Mouse (Mus musculus) activated CD4-positive, CD25-positive, alpha-beta regulatory T cell, adult 4 months (primary cell): ENCODE data around the gene Gramd4. TPM values are rescaled to one million over a fixed set of nuclear protein-coding genes. Genes with fewer than 3 reads are reported as not detected.

Experiments used
- ATAC-seq: one replicate; pipeline ENCODE4 v1.8.0; 2017
- polyA plus RNA-seq, 2 experiments: library from polyadenylated mRNA; unstranded; fragments of 100-300 nt; shearing (Covaris generic); gene quantifications; one replicate each; pipeline ENCODE4 v1.2.1; 2017

The Gramd4 gene
- 10 to 100 TPM; 20.5 to 22.7 TPM for polyA plus RNA-seq

- ATAC-seq, result no peak
Observed at GRCm38 (mm10) chr15:86057413-86057812, at the start of gene Gramd4. Gene Gramd4 (plus strand): TSS chr15:86057695.

GRCm38 (mm10) chr15:86013130-86013529 lies 44.4 kb upstream of the Gramd4 start:
- no peak for ATAC-seq

GRCm38 (mm10) chr15:86013656-86014055 lies 43.8 kb upstream of the Gramd4 start:
- ATAC-seq, result no peak

GRCm38 (mm10) chr15:86015026-86015425 lies 42.5 kb upstream of the Gramd4 start:
- no peak for ATAC-seq

GRCm38 (mm10) chr15:86015860-86016541 lies 41.5 kb upstream of the Gramd4 start:
- peak; percentile 86 for ATAC-seq

- no peak for ATAC-seq
Observed at GRCm38 (mm10) chr15:86017336-86017735, 40.2 kb upstream of the Gramd4 start.

- no peak for ATAC-seq
Observed at GRCm38 (mm10) chr15:86018753-86019512, 38.6 kb upstream of the Gramd4 start.

GRCm38 (mm10) chr15:86020008-86020407 lies 37.5 kb upstream of the Gramd4 start:
- ATAC-seq, result peak; percentile 29

- no peak for ATAC-seq
Observed at GRCm38 (mm10) chr15:86021301-86021700, 36.2 kb upstream of the Gramd4 start.

GRCm38 (mm10) chr15:86021971-86022370 lies 35.5 kb upstream of the Gramd4 start:
- no peak for ATAC-seq

GRCm38 (mm10) chr15:86027871-86028270 lies 29.6 kb upstream of the Gramd4 start:
- peak; percentile 84 for ATAC-seq

GRCm38 (mm10) chr15:86029981-86030380 lies 27.5 kb upstream of the Gramd4 start:
- ATAC-seq, result no peak

GRCm38 (mm10) chr15:86032811-86033190 lies 24.7 kb upstream of the Gramd4 start:
- ATAC-seq, result no peak

- ATAC-seq, result peak; percentile 8
Observed at GRCm38 (mm10) chr15:86033191-86033841, 24.2 kb upstream of the Gramd4 start, which contains the start of gene Celsr1. Gene Celsr1 (minus strand): TSS chr15:86033777.

- ATAC-seq, result peak; percentile 89
Observed at GRCm38 (mm10) chr15:86034021-86034523, 23.4 kb upstream of the Gramd4 start.

GRCm38 (mm10) chr15:86034781-86035360 lies 22.6 kb upstream of the Gramd4 start:
- no peak for ATAC-seq

- ATAC-seq, result no peak
Observed at GRCm38 (mm10) chr15:86035913-86036312, 21.6 kb upstream of the Gramd4 start.

GRCm38 (mm10) chr15:86038802-86039201 lies 18.7 kb upstream of the Gramd4 start:
- ATAC-seq, result peak; percentile 55

GRCm38 (mm10) chr15:86041421-86041820 lies 16.1 kb upstream of the Gramd4 start:
- no peak for ATAC-seq

GRCm38 (mm10) chr15:86042364-86042763 lies 15.1 kb upstream of the Gramd4 start:
- no peak for ATAC-seq

- no peak for ATAC-seq
Observed at GRCm38 (mm10) chr15:86049510-86049909, 8.0 kb upstream of the Gramd4 start.

GRCm38 (mm10) chr15:86050170-86050743 lies 7.2 kb upstream of the Gramd4 start:
- ATAC-seq, result no peak
